Mouse (Mus musculus) monocyte, adult 5-6 weeks (primary cell): ENCODE measurements at regions not wholly inside any gene's neighbourhood (a gene's known extent, or its start where the extent isn't known, plus 50 kb on each side); places are given as distances from the start of the nearest gene placed in this dataset.

Source experiments
- ATAC-seq: fragments of 153-309, 156-312 bp; replicated peaks from 2 replicates; pipeline ENCODE4 v1.8.0; 2017; ENCODE audit warnings: mild to moderate bottlenecking; ENCODE audit not compliant: low TSS enrichment, insufficient number of reproducible peaks, severe bottlenecking, poor library complexity, low FRiP score

- no peak for ATAC-seq
Observed at GRCm38 (mm10) chr2:128436378-128436777, 154.6 kb upstream of the Spdye4c start.

DNA sequence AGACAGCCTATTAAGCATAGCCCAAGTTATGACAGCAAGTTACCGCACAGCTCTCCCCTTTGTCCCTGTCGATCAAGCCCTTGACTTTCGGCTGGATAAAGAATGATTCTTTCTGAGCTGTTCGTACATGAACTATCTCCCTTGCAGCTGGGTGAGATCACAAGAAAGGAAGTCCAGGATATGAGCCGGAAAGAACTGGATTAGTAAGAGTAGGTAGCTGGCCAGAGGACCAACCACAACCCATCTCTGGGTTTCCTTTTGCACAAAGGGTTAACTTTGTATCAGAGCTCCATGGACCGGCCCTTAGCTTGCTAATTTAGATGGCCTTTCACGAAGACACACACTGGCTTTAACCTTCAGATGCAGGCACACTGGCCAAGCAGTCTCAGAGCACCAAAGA is 153.3 kb upstream of the Spdye4c start:
- ATAC-seq = no peak

DNA sequence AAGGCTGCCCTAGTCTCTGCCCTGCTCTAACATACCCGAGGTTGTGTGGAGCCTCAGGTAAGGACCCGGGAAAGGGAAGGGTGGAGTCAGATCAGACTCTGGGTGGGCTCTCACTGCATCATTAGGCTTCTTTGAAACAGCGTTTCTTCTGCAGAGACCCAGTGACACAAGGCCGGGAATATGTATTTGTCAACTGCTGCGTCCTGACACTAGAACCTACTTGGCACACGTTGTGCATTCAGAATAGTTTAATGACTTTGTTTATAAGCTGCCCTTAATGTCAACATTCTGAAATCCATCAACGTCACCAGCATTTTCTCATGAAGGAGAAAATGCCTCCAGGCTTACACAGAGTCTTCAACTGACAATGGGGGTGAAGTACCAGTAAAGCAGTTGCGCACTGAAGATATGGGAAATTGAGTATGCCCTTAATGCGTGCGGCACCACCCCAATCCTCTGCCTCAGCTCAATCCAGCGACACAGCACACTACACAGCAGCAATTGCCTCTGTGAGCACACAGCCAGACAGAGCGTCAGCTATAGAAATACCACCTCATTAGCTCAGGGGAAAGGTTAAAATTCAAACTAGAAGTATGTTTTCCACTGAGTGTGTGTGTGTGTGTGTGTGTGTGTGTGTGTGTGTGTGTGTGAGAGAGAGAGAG is 152.7 kb upstream of the Spdye4c start:
- ATAC-seq = no peak

DNA sequence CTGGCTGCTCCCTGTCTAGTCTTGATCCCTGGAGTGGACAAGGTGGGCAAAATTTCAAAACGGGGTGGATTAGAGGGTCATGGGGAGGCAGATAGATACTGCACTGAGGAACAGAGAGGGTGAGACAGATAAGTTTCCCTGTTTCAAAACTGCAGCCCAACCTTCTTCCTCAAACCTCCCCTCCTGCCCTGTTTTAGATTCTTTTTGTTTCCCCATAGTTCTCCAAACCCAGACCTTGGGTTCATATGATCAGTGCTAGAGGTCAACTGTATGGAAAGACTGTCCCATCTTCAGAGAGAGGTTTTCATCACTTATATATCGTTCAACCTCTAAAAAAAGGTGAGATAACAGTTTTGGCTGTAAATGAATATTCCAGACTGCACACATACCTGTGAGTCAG is 152.1 kb upstream of the Spdye4c start:
- peak; percentile 34; the same call in 1 of the 2 replicates for ATAC-seq

DNA sequence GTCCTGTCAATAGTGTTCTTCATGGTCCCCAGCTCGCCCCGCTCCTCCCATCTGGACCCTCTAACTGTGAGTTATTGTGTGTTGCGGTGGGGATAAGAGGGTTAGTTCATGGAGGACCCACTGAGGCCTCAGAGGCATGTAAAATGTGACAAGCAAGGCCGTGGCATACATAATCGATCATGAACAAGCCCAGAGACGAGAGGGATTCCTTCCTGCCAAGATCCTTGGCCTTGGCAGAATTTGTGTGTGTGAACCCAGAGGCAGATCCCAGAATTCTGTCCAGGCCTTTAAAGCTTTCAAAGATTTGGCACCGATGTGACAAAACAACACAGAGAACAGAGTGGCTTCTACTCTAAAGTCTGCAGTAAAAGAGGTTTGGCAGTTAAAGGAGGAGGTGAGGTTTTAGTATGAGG is 146.4 kb upstream of the Spdye4c start:
- no peak for ATAC-seq

GRCm38 (mm10) chr2:128445443-128445842 is 145.6 kb upstream of the Spdye4c start:
- peak; percentile 80 for ATAC-seq

GRCm38 (mm10) chr2:128449294-128449693 is 141.7 kb upstream of the Spdye4c start:
- no peak for ATAC-seq

- ATAC-seq = no peak
Observed at GRCm38 (mm10) chr2:128450045-128450444, 141.0 kb upstream of the Spdye4c start.

DNA sequence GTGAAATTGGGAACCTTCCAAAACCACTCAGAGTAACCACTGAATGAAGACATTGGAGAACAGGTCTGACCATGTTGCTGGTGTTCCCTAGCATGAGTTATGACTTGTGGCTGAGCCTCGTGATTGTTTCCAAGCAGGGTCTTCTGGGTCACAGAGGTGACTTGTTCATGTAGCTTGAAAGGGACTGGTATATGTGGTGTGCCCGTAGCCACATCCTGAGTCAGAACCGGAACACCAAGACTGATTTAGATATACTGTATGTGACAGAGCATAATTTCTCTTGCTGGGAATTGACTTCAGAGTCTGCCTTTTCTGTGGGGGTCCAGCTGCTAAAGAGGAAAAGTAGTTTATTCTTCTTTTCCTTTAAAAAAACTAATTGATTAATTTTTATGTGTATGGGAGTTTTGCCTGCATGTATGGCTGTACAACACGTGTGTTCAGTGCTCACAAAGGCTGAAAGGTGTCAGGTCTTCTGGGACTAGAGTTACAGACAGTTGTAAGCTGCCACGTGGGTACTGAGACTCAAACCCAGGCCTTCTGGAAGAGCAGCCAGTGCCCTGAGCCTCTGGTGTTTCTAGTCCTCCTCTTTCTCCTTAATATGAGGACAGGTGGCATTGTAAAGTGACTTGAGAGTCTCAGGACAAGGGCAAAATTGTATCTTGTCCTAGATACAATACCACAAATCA is 139.3 kb upstream of the Spdye4c start:
- ATAC-seq = peak; percentile 47; the same call in 1 of the 2 replicates

- ATAC-seq = no peak
Observed at GRCm38 (mm10) chr2:128452582-128452981, 138.4 kb upstream of the Spdye4c start.

GRCm38 (mm10) chr2:128454509-128454908 is 136.5 kb upstream of the Spdye4c start:
- no peak for ATAC-seq

DNA sequence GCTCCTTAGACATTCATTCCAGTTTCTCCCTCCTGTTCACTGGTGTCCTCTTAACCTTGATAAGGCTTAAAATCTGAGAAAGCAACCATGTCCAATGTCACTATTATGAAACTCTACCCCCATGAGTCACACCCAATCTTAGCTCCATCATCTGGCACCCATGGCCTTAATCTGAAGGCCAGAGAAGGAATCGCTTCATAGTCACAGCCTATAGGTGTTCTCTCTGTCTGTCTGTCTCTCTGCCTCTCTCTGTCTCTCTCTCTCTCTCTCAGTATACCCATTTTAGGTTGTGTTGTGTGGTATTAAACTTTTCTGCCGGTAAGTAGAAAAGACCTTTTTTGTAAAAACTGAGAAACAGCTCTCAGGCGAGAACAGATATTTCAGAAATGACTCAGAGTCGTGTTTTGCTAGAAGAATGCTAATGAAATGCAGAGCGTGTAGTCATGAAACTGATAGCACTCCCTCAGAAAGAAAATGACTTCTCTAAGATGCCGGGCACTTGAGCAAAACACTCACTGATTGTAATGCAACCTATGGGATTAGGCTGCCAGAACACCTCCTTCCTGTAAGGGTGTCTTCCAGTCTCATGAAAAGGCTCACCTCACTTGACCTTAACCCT is 133.3 kb upstream of the Spdye4c start:
- no peak for ATAC-seq

- no peak for ATAC-seq
Observed at GRCm38 (mm10) chr2:128465214-128465984, 125.6 kb upstream of the Spdye4c start.

DNA sequence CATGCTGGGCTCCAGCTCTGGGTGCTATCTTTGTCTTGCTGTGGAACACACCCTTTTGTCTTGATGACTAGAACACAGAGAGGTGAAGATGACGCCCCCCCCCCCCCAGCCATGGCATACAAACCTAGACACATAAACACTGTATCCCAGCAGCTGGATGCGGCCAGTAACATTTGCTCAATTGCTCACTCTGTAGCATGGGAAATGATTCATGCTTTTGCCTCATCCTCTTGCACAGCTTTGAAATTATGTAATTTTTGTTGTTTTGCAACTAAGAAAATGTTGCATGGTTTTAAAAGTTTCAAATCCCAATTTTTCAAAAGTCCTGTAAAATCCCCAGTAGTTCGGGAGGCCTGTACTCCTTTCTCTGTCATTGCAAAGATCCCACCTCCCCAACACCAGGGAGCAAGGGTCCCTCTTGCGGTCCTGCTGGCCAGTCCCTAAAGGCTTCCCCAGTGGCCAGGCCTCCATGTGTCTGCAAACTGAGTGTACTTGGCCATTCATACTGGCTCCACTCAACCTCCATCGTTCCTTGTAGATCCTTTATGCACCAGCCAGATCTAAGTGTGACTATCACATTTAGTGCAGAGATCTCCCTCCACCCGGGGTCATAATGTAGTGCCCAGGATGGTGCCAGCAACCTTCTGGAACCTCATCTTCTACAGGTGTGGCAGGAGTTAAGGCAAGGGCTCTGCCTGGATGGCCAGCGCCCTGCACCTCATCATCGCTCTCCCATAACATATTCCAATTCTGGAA is 123.3 kb upstream of the Spdye4c start:
- peak; percentile 60; the same call in 1 of the 2 replicates for ATAC-seq

- no peak for ATAC-seq
Observed at GRCm38 (mm10) chr2:128468323-128468722, 122.7 kb upstream of the Spdye4c start.

GRCm38 (mm10) chr2:128470351-128470750 is 120.7 kb upstream of the Spdye4c start:
- ATAC-seq = no peak

- ATAC-seq = no peak
Observed at GRCm38 (mm10) chr2:128473241-128473954, 117.6 kb upstream of the Spdye4c start.

- ATAC-seq = no peak
Observed at GRCm38 (mm10) chr2:128473997-128474396, 117.0 kb upstream of the Spdye4c start.
